Mouse (Mus musculus): ENCODE data around the gene Epha3.

Epha3 gene

GRCm38 (mm10) chr16:63653393-63653918 lies 210.5 kb downstream of the Epha3 start:
- no peak for DNase-seq (ENCODE audit: low spot score in 2 of 2)

DNA sequence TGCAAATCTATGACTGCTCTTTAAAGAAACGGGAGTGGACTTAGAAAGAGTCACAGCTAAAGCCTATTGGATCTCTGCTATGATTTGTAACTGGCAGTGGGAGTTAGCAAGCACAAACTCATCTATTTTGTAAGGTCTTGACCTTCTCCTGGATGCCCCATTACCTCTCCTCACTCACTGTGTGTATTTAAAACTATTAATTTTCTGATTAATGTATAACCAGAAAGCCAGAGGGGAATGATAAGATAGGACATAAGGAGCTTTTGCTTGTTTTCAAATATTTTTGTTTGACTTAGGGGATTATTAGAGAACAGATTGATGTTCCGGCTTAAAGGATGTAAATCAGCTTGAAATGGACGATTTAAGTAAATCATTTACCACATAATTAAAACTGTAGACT lies 213.2 kb downstream of the Epha3 start:
- DNase-seq (ENCODE audit: low spot score in 2 of 2): no peak

DNA sequence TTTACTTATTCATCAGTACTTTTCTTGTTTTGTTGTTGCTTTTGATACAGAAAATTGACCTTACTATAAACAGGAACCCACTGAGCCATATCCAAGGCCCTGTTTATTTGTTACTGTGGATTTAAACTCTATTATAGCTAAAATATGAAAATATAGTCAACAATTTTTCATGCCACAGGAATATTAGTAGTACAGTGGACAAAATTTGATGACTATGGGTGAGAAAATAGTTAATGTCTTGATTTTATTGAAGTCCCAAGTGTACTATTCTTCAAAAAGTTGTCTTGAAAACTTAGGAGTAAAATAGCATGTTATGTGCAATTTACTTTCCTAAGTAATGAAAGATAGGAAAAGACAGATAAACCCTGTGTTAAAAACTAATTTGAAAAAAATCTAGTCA lies 217.4 kb downstream of the Epha3 start:
- no peak for DNase-seq (ENCODE audit: low spot score in 2 of 2)

- DNase-seq (ENCODE audit: low spot score in 2 of 2): no peak
Observed at GRCm38 (mm10) chr16:63642641-63643040, 221.3 kb downstream of the Epha3 start.

DNA sequence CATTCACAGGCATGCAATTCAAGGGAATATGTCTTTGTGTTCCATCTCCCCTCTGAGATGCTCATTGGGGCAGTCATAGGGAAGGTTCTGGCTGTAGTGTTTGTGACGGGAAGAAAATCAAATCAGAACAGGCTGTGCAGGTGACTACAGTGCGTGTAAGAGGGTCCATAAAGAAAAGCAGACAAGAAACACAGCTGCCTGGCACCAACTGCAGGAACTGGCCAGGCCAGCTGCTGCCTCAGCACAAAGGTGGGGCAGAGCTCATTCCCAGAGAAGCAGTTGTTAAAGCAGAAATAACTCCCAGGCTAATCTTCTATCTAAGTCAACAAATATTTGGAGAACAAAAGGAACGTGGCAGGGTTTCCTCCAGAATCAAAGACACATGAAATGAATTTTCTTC lies 222.4 kb downstream of the Epha3 start:
- no peak for DNase-seq (ENCODE audit: low spot score in 2 of 2)

GRCm38 (mm10) chr16:63638701-63639100 lies 225.3 kb downstream of the Epha3 start:
- no peak for DNase-seq (ENCODE audit: low spot score in 2 of 2)

GRCm38 (mm10) chr16:63633748-63634166 lies 230.2 kb downstream of the Epha3 start:
- no peak for DNase-seq (ENCODE audit: low spot score in 2 of 2)

DNA sequence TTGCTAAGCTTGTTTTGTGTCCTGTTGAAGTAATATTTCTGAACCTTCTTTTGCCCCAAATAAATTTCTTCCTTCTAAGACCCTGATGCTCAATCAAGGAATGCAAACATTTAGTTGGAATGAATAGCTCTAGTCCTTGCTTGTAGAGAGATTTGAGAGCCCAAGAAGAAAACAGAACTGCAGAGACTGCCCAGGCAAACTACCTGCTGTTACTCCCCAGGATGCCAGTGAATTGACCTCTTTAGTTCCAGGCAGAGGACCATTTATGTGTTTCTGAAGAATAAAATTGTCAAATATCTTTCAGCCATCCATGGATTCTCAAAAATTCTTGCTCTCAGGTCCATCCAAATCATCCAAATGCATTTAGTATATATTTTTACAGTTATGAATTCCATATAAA lies 238.7 kb downstream of the Epha3 start:
- DNase-seq (ENCODE audit: low spot score in 2 of 2): no peak

DNA sequence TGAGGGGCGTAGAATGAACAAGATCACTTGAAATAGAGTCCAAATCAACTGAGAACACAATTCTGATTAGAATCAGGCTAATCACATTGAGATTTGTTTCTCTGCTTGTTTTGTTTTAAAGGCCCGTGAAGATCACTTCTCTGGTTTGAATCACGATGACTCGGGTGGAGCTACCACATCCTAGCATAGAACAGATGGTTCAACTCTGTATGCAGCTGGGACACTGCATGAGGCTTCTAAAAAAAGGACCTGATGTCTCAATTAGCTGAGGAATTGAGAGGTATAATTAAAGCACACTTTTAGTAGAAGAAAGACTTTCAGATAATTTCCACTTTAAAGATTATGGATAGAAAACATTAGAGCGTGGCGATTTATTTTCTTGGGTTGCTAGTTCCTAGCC lies 242.1 kb downstream of the Epha3 start:
- DNase-seq (ENCODE audit: low spot score in 2 of 2): no peak

- no peak for DNase-seq (ENCODE audit: low spot score in 2 of 2)
Observed at GRCm38 (mm10) chr16:63615396-63615795, 248.6 kb downstream of the Epha3 start.

DNA sequence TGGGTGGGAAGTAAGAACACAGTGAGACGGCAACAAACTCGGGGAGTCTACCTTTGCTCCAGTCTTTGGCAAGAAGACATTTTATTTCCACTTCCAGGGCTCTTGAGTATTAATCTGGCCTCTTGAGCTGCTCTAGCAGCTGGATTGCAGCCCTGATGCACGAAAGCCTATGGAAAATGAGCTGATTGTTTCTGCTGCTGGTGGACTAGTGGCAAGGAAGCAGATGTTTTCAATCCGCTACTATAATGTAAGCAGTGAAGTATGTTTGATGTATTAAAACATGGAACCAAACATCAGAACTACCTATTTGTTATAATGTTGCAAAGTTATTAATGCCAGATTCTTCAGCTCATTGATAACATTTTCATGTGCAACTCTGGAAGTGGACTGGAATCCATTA lies 251.0 kb downstream of the Epha3 start:
- no peak for DNase-seq (ENCODE audit: low spot score in 2 of 2)

GRCm38 (mm10) chr16:63600229-63600628 lies 263.7 kb downstream of the Epha3 start:
- no peak for DNase-seq (ENCODE audit: low spot score in 2 of 2)

- DNase-seq (ENCODE audit: low spot score in 2 of 2): no peak
Observed at GRCm38 (mm10) chr16:63594656-63595055, 269.3 kb downstream of the Epha3 start.

DNA sequence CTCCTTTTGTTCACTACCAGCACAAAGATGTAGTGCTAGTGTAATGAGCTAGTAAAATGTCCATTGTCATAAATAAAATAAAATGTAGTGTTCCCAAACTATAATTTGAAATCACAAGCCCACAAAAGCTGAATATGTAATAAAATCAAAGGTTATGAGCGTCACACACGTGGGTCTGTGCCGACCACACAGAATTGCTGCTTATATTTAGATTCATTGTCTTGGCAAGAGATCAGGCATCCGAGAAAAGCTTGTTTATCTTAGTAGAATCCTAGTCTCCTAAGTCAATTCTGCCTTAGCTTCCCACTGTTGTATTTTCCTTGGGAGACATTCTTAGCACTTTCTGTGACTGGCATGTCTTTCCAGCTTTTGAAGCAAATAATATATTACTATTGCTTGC lies 294.2 kb downstream of the Epha3 start:
- no peak for DNase-seq (ENCODE audit: low spot score in 2 of 2)

DNA sequence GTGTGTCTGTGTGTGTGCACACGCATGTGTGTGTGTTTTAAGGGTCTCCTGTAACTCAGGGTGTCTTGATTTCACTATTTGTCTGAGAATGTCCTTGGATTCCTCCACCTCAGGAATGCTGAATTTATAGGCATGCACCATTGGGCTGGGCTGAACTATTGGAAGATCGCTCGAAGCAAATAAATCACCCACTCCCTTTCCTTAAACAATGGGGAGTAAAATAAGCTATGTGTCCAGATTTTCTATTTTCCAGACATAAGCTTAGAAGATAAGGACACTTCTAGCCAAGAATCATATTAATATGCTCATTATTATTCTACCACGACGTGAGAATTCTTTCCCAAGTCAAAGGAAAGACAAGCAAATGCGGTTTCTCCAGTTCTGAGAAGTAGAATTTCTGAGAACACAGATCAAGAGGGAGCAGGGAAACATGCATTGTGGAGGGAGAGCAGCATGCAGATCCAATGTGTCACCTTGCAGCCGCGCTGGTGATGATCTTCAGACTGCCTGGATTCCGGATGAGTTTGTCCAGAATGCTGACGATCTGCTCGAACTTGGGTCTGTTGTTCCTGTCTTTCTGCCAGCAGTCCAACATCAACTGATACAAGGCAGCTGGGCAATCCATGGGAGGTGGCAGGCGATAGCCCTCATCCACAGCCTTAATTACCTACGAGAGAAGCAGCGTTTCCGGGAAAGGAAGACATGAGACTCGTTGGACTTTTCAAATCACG lies 297.7 kb downstream of the Epha3 start:
- DNase-seq (ENCODE audit: low spot score in 2 of 2): no peak

DNA sequence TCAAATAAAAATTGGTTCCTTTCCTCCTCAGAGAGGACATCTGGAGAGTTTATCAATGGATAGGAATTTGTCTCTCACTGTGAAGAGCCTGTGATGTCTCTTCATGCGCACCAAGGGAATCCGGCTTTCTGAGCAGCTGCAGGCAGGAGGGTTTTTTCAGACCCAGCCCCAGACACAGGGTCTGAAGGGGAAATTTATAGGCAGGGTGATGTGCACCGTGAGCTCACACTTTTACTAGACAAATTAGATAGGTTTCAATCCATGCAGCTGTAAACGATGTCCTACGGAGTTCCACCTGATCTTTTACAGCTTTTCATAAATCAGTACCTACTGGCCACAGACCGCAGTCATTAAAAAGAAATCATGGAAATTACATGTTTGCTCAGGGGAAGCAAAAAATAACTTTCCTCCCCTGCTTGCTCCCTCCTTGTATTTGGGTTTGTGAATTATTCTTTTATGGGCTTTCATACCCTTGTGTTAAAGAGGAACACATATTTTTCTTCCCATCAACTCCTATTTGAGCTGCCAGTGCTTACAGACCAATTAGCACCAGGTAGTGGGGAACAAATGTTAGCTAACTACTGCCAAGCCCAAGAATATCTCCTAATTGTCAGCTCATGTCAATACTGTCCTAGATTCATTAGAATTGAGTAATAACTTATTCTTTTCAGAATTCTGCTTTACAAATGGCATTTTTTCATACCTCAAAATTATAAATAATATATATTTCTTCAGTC lies 307.4 kb downstream of the Epha3 start:
- no peak for DNase-seq (ENCODE audit: low spot score in 2 of 2)

GRCm38 (mm10) chr16:63552531-63552930 lies 311.4 kb downstream of the Epha3 start:
- no peak for DNase-seq (ENCODE audit: low spot score in 2 of 2)

DNA sequence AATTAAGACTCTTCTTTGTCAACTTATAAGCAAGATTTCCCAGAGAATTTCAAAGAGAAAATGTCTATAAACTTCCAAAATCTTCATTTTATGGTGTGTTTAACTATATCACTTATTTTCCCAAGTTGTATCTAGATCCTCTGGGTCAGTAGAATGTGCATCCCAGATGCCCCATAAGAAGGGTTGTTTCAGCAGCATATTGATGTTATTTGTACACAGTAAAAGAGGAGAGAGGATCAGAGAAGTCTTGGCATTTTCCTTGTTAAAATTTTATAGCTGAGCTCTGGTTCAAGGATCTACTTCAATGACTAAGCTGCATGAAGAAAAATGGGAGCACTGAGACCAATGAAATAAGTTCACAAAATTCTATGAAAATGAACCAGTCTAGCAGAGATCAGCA lies 324.5 kb downstream of the Epha3 start:
- no peak for DNase-seq (ENCODE audit: low spot score in 2 of 2)

GRCm38 (mm10) chr16:63528821-63529220 lies 335.2 kb downstream of the Epha3 start:
- DNase-seq (ENCODE audit: low spot score in 2 of 2): no peak

GRCm38 (mm10) chr16:63517636-63518035 lies 346.3 kb downstream of the Epha3 start:
- no peak for DNase-seq (ENCODE audit: low spot score in 2 of 2)

- DNase-seq (ENCODE audit: low spot score in 2 of 2): no peak
Observed at GRCm38 (mm10) chr16:63510069-63510468, 353.9 kb downstream of the Epha3 start.

DNA sequence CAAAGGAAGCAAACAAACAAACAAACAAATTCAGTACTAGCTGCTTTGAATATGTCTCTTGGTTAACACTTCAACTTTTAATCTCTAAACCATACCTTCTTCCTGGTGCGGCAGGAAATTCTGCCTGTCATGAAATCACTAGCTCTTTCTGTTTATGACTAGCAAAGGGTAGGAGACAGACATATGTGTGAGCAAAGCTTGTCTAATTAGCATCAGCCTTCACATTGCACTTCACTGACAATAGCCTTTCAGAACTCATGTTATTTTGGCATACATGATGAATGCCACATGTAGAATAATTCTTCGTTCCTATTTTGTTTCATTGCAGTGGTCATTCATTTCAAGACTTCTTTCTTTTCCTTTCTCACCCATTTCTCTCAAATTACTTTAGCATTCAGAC lies 357.5 kb downstream of the Epha3 start:
- no peak for DNase-seq (ENCODE audit: low spot score in 2 of 2)

DNA sequence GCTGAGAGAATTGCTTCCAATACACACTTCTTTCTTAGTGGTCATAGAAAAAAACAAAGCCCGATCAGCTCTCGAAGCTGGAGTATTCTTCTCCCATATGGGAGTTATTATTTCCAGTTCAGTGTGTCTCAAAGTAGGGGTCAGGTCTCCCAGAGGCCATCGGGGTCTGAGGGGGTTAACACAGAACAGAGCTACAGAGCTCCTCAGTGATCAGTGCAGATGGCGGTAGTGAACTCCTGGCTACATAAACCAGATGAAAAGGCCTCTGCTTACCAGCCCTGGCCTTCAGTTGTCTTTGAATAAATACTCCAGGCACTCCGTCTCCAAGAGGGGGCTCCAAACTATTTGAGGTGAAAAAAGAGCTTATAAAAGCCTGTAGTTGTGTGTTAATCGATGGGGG lies 362.5 kb downstream of the Epha3 start:
- no peak for DNase-seq (ENCODE audit: low spot score in 2 of 2)

All from frontal cortex, postnatal 25 days (tissue).